Mouse (Mus musculus): Measurements from ENCODE around the gene Atg10. TPM values are rescaled to one million over a fixed set of nuclear protein-coding genes. Genes with fewer than 3 reads are reported as not detected.

Gene Atg10
- total RNA-seq, 1 experiment: 2.6 TPM

DNA sequence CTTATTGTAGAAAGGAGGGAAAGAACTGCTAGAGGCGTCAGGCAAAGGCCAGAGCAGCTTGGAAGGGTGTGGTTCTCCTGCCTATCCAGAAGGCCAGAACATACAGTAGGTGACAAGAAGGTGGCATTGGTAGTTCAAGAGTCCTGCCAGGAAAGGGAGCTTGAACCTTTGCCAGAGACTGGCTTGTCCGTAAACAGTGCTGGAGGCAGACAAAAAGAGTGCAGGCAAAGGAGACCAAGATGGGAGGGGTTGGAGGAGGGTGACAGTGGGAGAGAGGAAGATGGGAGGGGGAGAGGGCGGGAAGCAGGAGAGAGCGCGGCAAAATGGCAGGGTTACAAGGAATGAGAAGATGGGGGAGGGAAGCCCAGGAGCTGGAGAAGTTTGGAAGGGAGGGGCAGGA lies 61.3 kb downstream of the Atg10 start:
- H3K9me3 ChIP-seq (ENCODE audit: control insufficient read depth, insufficient read depth, low read depth, low read length): no peaks in the 10 kb centered on the region
- no peak overlapping the region for H3K4me3 ChIP-seq (ENCODE audit: insufficient read depth in 1 of 2, low read depth in 1 of 2, low read length in 2 of 2, poor library complexity in 1 of 2, severe bottlenecking in 1 of 2)

DNA sequence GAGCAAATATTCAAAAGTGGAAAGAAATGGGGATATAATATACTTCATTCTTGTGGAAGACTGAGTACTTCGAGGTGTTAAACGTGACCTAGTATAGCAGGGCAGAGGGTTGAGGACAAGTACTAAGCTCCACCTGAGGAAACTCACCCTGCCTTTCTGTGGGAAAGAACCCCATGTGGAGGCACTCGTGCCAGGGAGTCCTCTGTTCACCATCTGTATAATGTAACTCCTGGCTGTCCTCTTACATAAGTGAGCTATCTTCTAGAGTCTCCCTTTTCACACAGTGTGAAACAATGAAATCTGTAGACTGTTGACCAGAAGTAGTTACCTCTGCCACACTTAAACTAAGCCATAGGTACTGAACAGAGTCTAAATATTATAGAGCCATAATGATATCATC lies 63.2 kb downstream of the Atg10 start:
- no peaks in the 10 kb centered on the region for H3K36me3 ChIP-seq (ENCODE audit: control insufficient read depth, insufficient read depth, low read length, poor library complexity, severe bottlenecking)
- H3K9ac ChIP-seq (ENCODE audit: insufficient read depth, low read depth, low read length, poor library complexity, severe bottlenecking): no peak overlapping the region
- in situ Hi-C loops (cut with MboI; ENCODE audit: low sequenced_read_pairs in 2 of 2, unreplicated experiment in 2 of 2): no loop called here
- no peak overlapping the region for H3K4me3 ChIP-seq (ENCODE audit: insufficient read depth in 1 of 2, low read depth in 1 of 2, low read length in 2 of 2, poor library complexity in 1 of 2, severe bottlenecking in 1 of 2)
- peaks cover 2 to 8% of the 10 kb centered on the region in 2 experiments; a peak in 2 of 4 replicates for H3K4me1 ChIP-seq (ENCODE audit: control insufficient read depth in 2 of 2, insufficient read depth in 2 of 2, low read length in 2 of 2, poor library complexity in 1 of 2)
- TF ChIP-seq CHD2 (IDR thresholded peaks at IDR 0.05; ENCODE audit: low read depth, low read length) (no peak), ZNF384 (IDR thresholded peaks at IDR 0.05; ENCODE audit: low read depth, low read length) (no peak), ZC3H11A (IDR thresholded peaks at IDR 0.05; ENCODE audit: borderline replicate concordance, low read depth, low read length) (no peak), HCFC1 (IDR thresholded peaks at IDR 0.05; ENCODE audit: borderline replicate concordance, insufficient read depth, low read length) (no peak)
- no peaks in the 10 kb centered on the region for H3K9me3 ChIP-seq (ENCODE audit: control insufficient read depth, insufficient read depth, low read depth, low read length)
- no peak for DNase-seq (ENCODE audit: low read depth, low spot score)
- H3K27ac ChIP-seq (ENCODE audit: insufficient read depth, low read depth, low read length, poor library complexity, severe bottlenecking): no peak overlapping the region

More for the DNA sequence above, 61.3 kb downstream of the Atg10 start:
- Histone ChIP-seq H3K4me1 (ENCODE audit: control insufficient read depth in 2 of 2, insufficient read depth in 2 of 2, low read length in 2 of 2, poor library complexity in 1 of 2) (peaks cover 2 to 8% of the 10 kb centered on the region in 2 experiments; a peak in 2 of 4 replicates), H3K9ac (ENCODE audit: insufficient read depth, low read depth, low read length, poor library complexity, severe bottlenecking) (no peak overlapping the region), H3K27ac (ENCODE audit: insufficient read depth, low read depth, low read length, poor library complexity, severe bottlenecking) (no peak overlapping the region), H3K36me3 (ENCODE audit: control insufficient read depth, insufficient read depth, low read length, poor library complexity, severe bottlenecking) (no peaks in the 10 kb centered on the region)
- in situ Hi-C loops (cut with MboI; ENCODE audit: low sequenced_read_pairs in 2 of 2, unreplicated experiment in 2 of 2): no loop called here
- DNase-seq (ENCODE audit: low read depth, low spot score): no peak
- TF ChIP-seq ZNF384 (IDR thresholded peaks at IDR 0.05; ENCODE audit: low read depth, low read length): no peak
- no peak for TF ChIP-seq CHD2 (IDR thresholded peaks at IDR 0.05; ENCODE audit: low read depth, low read length)
- TF ChIP-seq MAFK (IDR thresholded peaks at IDR 0.05; ENCODE audit: insufficient read depth, low read depth, low read length): no peak
- TF ChIP-seq ZC3H11A (IDR thresholded peaks at IDR 0.05; ENCODE audit: borderline replicate concordance, low read depth, low read length): no peak
- TF ChIP-seq HCFC1 (IDR thresholded peaks at IDR 0.05; ENCODE audit: borderline replicate concordance, insufficient read depth, low read length): no peak

DNA sequence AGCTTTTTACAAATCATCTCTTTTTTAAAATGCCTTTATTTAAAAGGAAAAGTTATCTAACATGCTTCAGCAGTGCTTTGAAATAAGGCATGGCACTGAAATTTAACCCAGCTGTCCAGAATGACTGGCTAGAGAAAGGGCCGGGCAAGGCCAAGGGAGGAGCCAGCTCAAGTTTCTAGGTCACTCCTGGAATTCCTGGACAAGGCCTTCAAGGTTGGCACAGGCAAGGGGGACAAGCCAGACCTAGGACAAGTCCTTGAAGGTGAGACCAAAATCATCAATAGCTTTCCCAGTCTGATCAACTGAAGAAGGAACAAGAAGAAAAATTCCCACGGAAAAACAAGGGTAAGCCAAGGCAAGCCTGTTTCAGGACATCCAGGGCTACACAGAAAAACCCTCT lies 63.9 kb downstream of the Atg10 start:
- Histone ChIP-seq H3K4me3 (ENCODE audit: insufficient read depth in 1 of 2, low read depth in 1 of 2, low read length in 2 of 2, poor library complexity in 1 of 2, severe bottlenecking in 1 of 2) (no peak overlapping the region), H3K27ac (ENCODE audit: insufficient read depth, low read depth, low read length, poor library complexity, severe bottlenecking) (no peak overlapping the region), H3K9me3 (ENCODE audit: control insufficient read depth, insufficient read depth, low read depth, low read length) (no peaks in the 10 kb centered on the region), H3K9ac (ENCODE audit: insufficient read depth, low read depth, low read length, poor library complexity, severe bottlenecking) (no peak overlapping the region), H3K4me1 (ENCODE audit: control insufficient read depth in 2 of 2, insufficient read depth in 2 of 2, low read length in 2 of 2, poor library complexity in 1 of 2) (peaks cover 2 to 8% of the 10 kb centered on the region in 2 experiments; a peak in 2 of 4 replicates), H3K36me3 (ENCODE audit: control insufficient read depth, insufficient read depth, low read length, poor library complexity, severe bottlenecking) (no peaks in the 10 kb centered on the region)
- in situ Hi-C loops (cut with MboI; ENCODE audit: low sequenced_read_pairs in 2 of 2, unreplicated experiment in 2 of 2): no loop called here
- TF ChIP-seq ZNF384 (IDR thresholded peaks at IDR 0.05; ENCODE audit: low read depth, low read length) (no peak), ZC3H11A (IDR thresholded peaks at IDR 0.05; ENCODE audit: borderline replicate concordance, low read depth, low read length) (no peak), MAFK (IDR thresholded peaks at IDR 0.05; ENCODE audit: insufficient read depth, low read depth, low read length) (no peak), HCFC1 (IDR thresholded peaks at IDR 0.05; ENCODE audit: borderline replicate concordance, insufficient read depth, low read length) (no peak), CHD2 (IDR thresholded peaks at IDR 0.05; ENCODE audit: low read depth, low read length) (no peak)
- no peak for DNase-seq (ENCODE audit: low read depth, low spot score)

DNA sequence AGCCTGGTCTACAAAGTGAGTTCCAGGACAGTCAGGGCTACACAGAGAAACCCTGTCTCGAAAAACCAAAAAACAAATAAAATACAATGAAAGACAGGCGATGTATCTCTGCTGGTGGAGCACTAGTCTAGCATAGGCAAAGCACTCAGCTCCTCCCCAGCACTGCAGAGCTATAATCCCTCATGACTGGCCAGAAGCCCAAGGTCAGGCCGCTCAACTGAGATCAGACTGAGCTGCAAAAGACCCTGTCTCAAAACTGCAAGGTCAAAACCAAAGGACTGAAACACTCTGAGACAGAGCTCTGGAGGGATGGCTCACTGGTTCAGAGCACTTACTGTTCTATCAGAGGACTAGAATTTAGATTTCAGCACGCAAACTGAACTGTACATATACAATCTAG lies 65.8 kb downstream of the Atg10 start:
- H3K27ac ChIP-seq (ENCODE audit: insufficient read depth, low read depth, low read length, poor library complexity, severe bottlenecking): no peak overlapping the region
- no peak for DNase-seq (ENCODE audit: low read depth, low spot score)
- H3K4me1 ChIP-seq (ENCODE audit: control insufficient read depth in 2 of 2, insufficient read depth in 2 of 2, low read length in 2 of 2, poor library complexity in 1 of 2): peaks cover 0 to 7% of the 10 kb centered on the region in 2 experiments; a peak in 1 of 4 replicates
- H3K9me3 ChIP-seq (ENCODE audit: control insufficient read depth, insufficient read depth, low read depth, low read length): no peaks in the 10 kb centered on the region
- TF ChIP-seq ZC3H11A (IDR thresholded peaks at IDR 0.05; ENCODE audit: borderline replicate concordance, low read depth, low read length) (no peak), MAFK (IDR thresholded peaks at IDR 0.05; ENCODE audit: insufficient read depth, low read depth, low read length) (no peak), CHD2 (IDR thresholded peaks at IDR 0.05; ENCODE audit: low read depth, low read length) (no peak), HCFC1 (IDR thresholded peaks at IDR 0.05; ENCODE audit: borderline replicate concordance, insufficient read depth, low read length) (no peak), ZNF384 (IDR thresholded peaks at IDR 0.05; ENCODE audit: low read depth, low read length) (no peak)
- in situ Hi-C loops (cut with MboI; ENCODE audit: low sequenced_read_pairs in 2 of 2, unreplicated experiment in 2 of 2): no loop called here
- H3K4me3 ChIP-seq (ENCODE audit: insufficient read depth in 1 of 2, low read depth in 1 of 2, low read length in 2 of 2, poor library complexity in 1 of 2, severe bottlenecking in 1 of 2): no peak overlapping the region
- H3K36me3 ChIP-seq (ENCODE audit: control insufficient read depth, insufficient read depth, low read length, poor library complexity, severe bottlenecking): no peaks in the 10 kb centered on the region
- H3K9ac ChIP-seq (ENCODE audit: insufficient read depth, low read depth, low read length, poor library complexity, severe bottlenecking): no peak overlapping the region

DNA sequence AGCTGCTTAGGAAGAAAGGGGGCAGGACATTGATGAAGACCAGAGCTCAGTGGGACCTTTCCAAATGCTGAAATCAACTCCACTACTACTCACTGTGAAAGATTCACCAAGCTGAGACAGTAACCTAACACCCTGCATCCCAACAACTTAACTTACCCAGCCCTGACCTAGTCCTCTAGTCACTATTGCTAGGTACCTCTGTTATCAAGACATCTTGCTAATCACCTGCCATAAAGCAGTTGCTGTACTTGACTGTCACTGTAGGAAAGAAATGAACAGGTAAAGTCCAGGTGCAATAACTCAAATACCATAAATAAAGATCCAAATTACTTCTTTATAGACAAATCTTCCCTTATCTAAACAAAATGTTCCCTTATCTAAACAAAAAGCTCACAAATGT lies 66.3 kb downstream of the Atg10 start:
- peaks cover 0 to 2% of the 10 kb centered on the region in 2 experiments; a peak in 1 of 4 replicates for H3K4me1 ChIP-seq (ENCODE audit: control insufficient read depth in 2 of 2, insufficient read depth in 2 of 2, low read length in 2 of 2, poor library complexity in 1 of 2)
- no peaks in the 10 kb centered on the region for H3K36me3 ChIP-seq (ENCODE audit: control insufficient read depth, insufficient read depth, low read length, poor library complexity, severe bottlenecking)
- H3K9ac ChIP-seq (ENCODE audit: insufficient read depth, low read depth, low read length, poor library complexity, severe bottlenecking): no peak overlapping the region
- in situ Hi-C loops (cut with MboI; ENCODE audit: low sequenced_read_pairs in 2 of 2, unreplicated experiment in 2 of 2): no loop called here
- TF ChIP-seq MAFK (IDR thresholded peaks at IDR 0.05; ENCODE audit: insufficient read depth, low read depth, low read length): no peak
- no peak for TF ChIP-seq ZC3H11A (IDR thresholded peaks at IDR 0.05; ENCODE audit: borderline replicate concordance, low read depth, low read length)
- TF ChIP-seq HCFC1 (IDR thresholded peaks at IDR 0.05; ENCODE audit: borderline replicate concordance, insufficient read depth, low read length): no peak
- no peak for TF ChIP-seq CHD2 (IDR thresholded peaks at IDR 0.05; ENCODE audit: low read depth, low read length)
- no peak for TF ChIP-seq ZNF384 (IDR thresholded peaks at IDR 0.05; ENCODE audit: low read depth, low read length)
- H3K9me3 ChIP-seq (ENCODE audit: control insufficient read depth, insufficient read depth, low read depth, low read length): no peaks in the 10 kb centered on the region
- H3K27ac ChIP-seq (ENCODE audit: insufficient read depth, low read depth, low read length, poor library complexity, severe bottlenecking): no peak overlapping the region
- H3K4me3 ChIP-seq (ENCODE audit: insufficient read depth in 1 of 2, low read depth in 1 of 2, low read length in 2 of 2, poor library complexity in 1 of 2, severe bottlenecking in 1 of 2): no peak overlapping the region
- DNase-seq (ENCODE audit: low read depth, low spot score): no peak

All from ES-E14 (cell line).